In the genomic region with DNA sequence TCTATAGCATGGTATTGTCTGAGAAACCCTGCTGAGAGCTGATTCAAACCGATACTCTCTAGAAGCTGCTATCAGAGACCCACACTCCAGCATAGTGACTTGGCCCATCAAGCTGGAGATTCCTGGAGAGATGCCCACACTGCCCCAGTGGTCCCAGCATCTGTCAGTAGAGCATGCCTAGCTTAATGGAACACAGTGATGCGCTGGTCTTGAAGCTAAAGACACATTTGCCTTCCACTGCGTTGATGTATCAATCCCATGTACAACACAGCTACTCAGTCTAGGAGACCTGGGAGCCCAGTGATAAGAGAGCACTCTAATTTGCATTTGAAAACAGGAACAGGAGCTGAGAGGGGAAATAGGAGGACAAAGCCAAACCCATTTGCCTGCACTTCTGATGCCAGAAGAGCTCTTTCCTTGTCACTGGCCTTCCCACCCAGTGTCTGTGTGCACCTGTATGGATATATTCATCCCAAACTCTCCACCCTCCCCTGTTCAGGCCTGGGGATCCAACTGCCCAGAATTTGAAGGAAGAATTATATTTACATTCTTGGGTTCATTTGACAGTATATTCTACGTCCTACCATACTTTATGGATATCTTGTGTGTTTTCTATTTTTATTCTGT, we compare ENCODE assay signal across 14 mouse cellular contexts.
A peak's percentile ranks its signal among the peaks of the same experiment; 100 is the strongest.
DNase-seq lines count a peak whose midpoint lies in the region; ATAC-seq and TF ChIP-seq lines count a peak whose summit lies in the region.
"Had no signal": no experiment of that assay in that cellular context is flagged by ENCODE, and none has a peak within 500 bp of the region (broad histone marks: within the 10 kb centered on the region; RNA-seq: fewer than 3 reads in every experiment).

No protein-coding gene starts in this region.

- no peak for DNase-seq in hindbrain, embryonic 11.5 days (ENCODE audit: low spot score)
- peak; percentile 85 for DNase-seq in R1 (ENCODE audit: low read depth, low spot score)
- DNase-seq in hindbrain, postnatal 0 days (ENCODE audit: low spot score): peak; percentile 29
- no peak for DNase-seq in testis, postnatal 14 days (ENCODE audit: low spot score)
- DNase-seq in thymus, postnatal 14 days: no peak
- no peak for DNase-seq in thymus, postnatal 36 days
- DNase-seq: heart, adult 2 months; kidney, adult 9 months; lung, postnatal 14 days had no signal

- ATAC-seq in hindbrain, embryonic 12.5 days (ENCODE audit: low FRiP score): peak; percentile 56; the same call in 1 of the 2 replicates
- no peak for ATAC-seq in hindbrain, embryonic 11.5 days (ENCODE audit: low FRiP score)
- ATAC-seq in hindbrain, postnatal 0 days: peak; percentile 35
- ATAC-seq: liver, embryonic 12.5 days had no signal

- TF ChIP-seq CTCF in ES-Bruce4 (IDR thresholded peaks at IDR 0.05; ENCODE audit: low read depth, low read length): no peak
- TF ChIP-seq CTCF in hindbrain, postnatal 0 days (IDR thresholded peaks at IDR 0.05; ENCODE audit: low read depth): no peak

- no peak overlapping the region for H3K27ac ChIP-seq in hindbrain, embryonic 12.5 days
- no peak overlapping the region for H3K27ac ChIP-seq in hindbrain, embryonic 11.5 days (ENCODE audit: low read depth, low read length)
- H3K27ac ChIP-seq in ES-Bruce4 (ENCODE audit: insufficient read depth, low read length): peak overlapping the region; percentile 57
- H3K27ac ChIP-seq in hindbrain, postnatal 0 days: no peak overlapping the region
- H3K27ac ChIP-seq: heart, adult 2 months; layer of hippocampus, adult 2 months; liver, embryonic 12.5 days had no signal

- H3K36me3 ChIP-seq in hindbrain, embryonic 12.5 days: no peaks in the 10 kb centered on the region
- H3K36me3 ChIP-seq in hindbrain, embryonic 11.5 days (ENCODE audit: control insufficient read depth, insufficient read depth, low read length): no peaks in the 10 kb centered on the region
- peaks cover 10% of the 10 kb centered on the region for H3K36me3 ChIP-seq in ES-Bruce4 (ENCODE audit: control insufficient read depth, insufficient read depth, low read length, poor library complexity, severe bottlenecking)
- H3K36me3 ChIP-seq in hindbrain, postnatal 0 days (ENCODE audit: insufficient read depth, low read length): no peaks in the 10 kb centered on the region
- H3K36me3 ChIP-seq: liver, embryonic 12.5 days had no signal

- H3K9ac ChIP-seq in hindbrain, embryonic 12.5 days: no peak overlapping the region
- H3K9ac ChIP-seq in hindbrain, embryonic 11.5 days (ENCODE audit: low read depth, low read length): no peak overlapping the region
- H3K9ac ChIP-seq in ES-Bruce4 (ENCODE audit: low read depth, poor library complexity, severe bottlenecking): no peak overlapping the region
- no peak overlapping the region for H3K9ac ChIP-seq in hindbrain, postnatal 0 days (replicated peaks; ENCODE audit: low read length)
- H3K9ac ChIP-seq: liver, embryonic 12.5 days had no signal

- TF ChIP-seq POLR2A in ES-Bruce4 (IDR thresholded peaks at IDR 0.05; ENCODE audit: insufficient read depth, low read length): no peak

- TF ChIP-seq EP300 in ES-Bruce4 (IDR thresholded peaks at IDR 0.05; ENCODE audit: insufficient read depth, low read depth, low read length): no peak

- WGBS in hindbrain, embryonic 12.5 days: 49% methylated on average over 4 of the region's 4 CpGs
- WGBS in hindbrain, embryonic 11.5 days: 50% methylated on average over 4 of the region's 4 CpGs
- WGBS in hindbrain, postnatal 0 days: 45% methylated on average over 4 of the region's 4 CpGs

- no peaks in the 10 kb centered on the region for H3K9me3 ChIP-seq in hindbrain, embryonic 12.5 days (replicated peaks)
- H3K9me3 ChIP-seq in hindbrain, embryonic 11.5 days (ENCODE audit: control insufficient read depth, low read length): no peaks in the 10 kb centered on the region
- no peaks in the 10 kb centered on the region for H3K9me3 ChIP-seq in ES-Bruce4 (replicated peaks; ENCODE audit: control insufficient read depth, insufficient read depth, low read length, poor library complexity, severe bottlenecking)
- H3K9me3 ChIP-seq in hindbrain, postnatal 0 days (ENCODE audit: low read length): no peaks in the 10 kb centered on the region
- H3K9me3 ChIP-seq: liver, embryonic 12.5 days had no signal

- no peak overlapping the region for H3K4me2 ChIP-seq in hindbrain, embryonic 12.5 days (replicated peaks)
- H3K4me2 ChIP-seq in hindbrain, embryonic 11.5 days (replicated peaks; ENCODE audit: low read depth, low read length): no peak overlapping the region
- H3K4me2 ChIP-seq in hindbrain, postnatal 0 days (ENCODE audit: low read depth, low read length): no peak overlapping the region
- H3K4me2 ChIP-seq: liver, embryonic 12.5 days had no signal

- H3K4me1 ChIP-seq in hindbrain, embryonic 12.5 days: peaks cover 5% of the 10 kb centered on the region; the same call in 1 of the 2 replicates
- no peaks in the 10 kb centered on the region for H3K4me1 ChIP-seq in hindbrain, embryonic 11.5 days (replicated peaks; ENCODE audit: control insufficient read depth, insufficient read depth, low read length)
- H3K4me1 ChIP-seq in ES-Bruce4 (ENCODE audit: control insufficient read depth, insufficient read depth, low read length): peaks cover 4% of the 10 kb centered on the region
- H3K4me1 ChIP-seq in hindbrain, postnatal 0 days (ENCODE audit: insufficient read depth, low read length): no peaks in the 10 kb centered on the region
- H3K4me1 ChIP-seq: liver, embryonic 12.5 days had no signal

- no peak overlapping the region for H3K4me3 ChIP-seq in hindbrain, embryonic 12.5 days
- no peak overlapping the region for H3K4me3 ChIP-seq in hindbrain, embryonic 11.5 days (ENCODE audit: low read depth, low read length)
- H3K4me3 ChIP-seq in ES-Bruce4 (ENCODE audit: low read depth, low read length): no peak overlapping the region
- H3K4me3 ChIP-seq in hindbrain, postnatal 0 days (ENCODE audit: low read length): no peak overlapping the region
- H3K4me3 ChIP-seq: heart, adult 2 months; layer of hippocampus, adult 2 months; liver, embryonic 12.5 days; myocyte had no signal

- H3K27me3 ChIP-seq in hindbrain, embryonic 12.5 days: no peaks in the 10 kb centered on the region
- no peaks in the 10 kb centered on the region for H3K27me3 ChIP-seq in hindbrain, embryonic 11.5 days (ENCODE audit: control insufficient read depth, insufficient read depth, low read length)
- H3K27me3 ChIP-seq in ES-Bruce4 (ENCODE audit: control insufficient read depth, insufficient read depth, low read length, poor library complexity, severe bottlenecking): no peaks in the 10 kb centered on the region
- no peaks in the 10 kb centered on the region for H3K27me3 ChIP-seq in hindbrain, postnatal 0 days (ENCODE audit: insufficient read depth, low read length)
- H3K27me3 ChIP-seq: liver, embryonic 12.5 days had no signal

Comparison
In these comparisons a context has a peak if more than half of its experiments do, and no peak if none do; other contexts are left out.
1. DNase-seq: peak in R1 (single experiment) and hindbrain, postnatal 0 days (single experiment); none in hindbrain, embryonic 11.5 days (single experiment), testis, postnatal 14 days (single experiment), thymus, postnatal 14 days (single experiment) and thymus, postnatal 36 days (0 of 2).